Mouse (Mus musculus): Measurements from ENCODE around the gene Tmem117.

Gene Tmem117

DNA sequence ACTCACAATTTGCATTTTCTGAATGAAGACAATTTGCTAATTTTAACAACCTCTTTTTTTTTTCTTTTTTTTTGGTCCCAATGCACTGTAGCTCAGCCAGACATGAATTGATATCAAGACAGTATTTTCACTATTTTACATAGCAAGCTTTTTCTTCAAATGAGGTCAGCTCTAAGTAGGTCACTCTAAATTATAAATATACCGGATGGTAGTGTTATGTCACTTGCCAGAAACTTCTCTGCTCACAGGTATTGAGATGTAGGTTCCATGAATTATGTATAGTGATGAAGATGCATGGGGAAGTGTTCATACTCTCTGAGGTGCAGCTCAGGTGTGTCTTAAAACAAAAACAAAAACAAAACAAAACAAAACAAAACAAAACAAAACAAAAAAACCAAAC, 264.2 kb downstream of the Tmem117 start:
- no peak for DNase-seq (ENCODE audit: low spot score in 2 of 2)

DNA sequence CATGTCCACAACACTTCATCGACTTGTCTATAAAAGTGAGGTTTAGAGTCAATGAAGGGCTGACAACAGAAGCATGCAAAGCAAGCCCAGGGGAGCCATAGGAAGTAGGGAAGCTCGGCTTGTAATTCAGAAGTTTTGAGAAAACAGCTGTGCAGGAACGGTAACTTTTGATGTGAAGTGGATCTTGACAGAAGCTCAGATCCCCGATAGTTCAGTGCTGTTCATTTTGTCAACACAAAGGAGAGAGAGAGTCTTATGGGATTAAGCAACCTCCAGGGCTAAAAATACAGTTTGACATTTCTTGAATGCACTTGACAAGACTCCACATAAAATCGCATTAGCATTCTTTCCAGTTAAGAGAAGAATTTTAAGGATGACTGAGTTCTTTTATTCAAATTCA, 265.1 kb downstream of the Tmem117 start:
- DNase-seq (ENCODE audit: low spot score in 2 of 2) = no peak

DNA sequence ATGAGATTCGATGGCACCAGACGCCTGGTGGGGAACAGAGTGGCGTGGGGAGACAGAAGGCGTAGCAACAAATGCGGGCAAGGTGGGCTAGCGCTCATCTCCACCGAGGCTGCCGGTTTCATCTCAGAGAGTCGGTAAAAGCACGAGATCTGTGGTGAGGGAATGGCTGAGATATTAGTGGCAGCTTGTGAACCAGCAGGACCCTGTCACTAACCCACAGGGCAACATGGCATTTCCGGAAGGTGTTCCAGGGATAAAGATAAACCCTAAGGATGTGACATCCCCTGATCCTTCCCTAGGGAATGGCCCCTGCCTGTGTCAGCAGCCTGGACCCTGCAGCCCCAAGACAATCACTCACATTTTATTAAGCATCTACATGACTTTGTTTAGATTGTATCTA, 266.6 kb downstream of the Tmem117 start:
- no peak for DNase-seq (ENCODE audit: low spot score in 2 of 2)

DNA sequence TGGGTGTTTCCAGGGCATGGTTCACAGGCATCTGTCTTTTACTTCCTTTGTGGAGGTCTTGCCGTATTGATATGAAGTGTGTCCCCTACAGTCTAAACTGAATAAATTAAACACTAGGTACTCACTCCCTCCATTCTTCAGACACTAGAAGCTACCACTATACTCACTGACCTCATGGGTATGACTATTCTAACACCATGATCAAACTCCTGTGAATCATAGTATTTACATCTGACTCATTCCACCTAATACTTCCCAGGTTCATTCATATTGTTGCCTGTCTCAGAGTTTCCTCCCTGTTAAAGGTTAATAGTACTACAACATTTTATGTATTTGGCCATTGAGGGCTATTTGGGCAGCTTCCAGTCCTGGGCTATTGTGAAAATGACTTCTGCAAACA, 274.2 kb downstream of the Tmem117 start:
- no peak for DNase-seq (ENCODE audit: low spot score in 2 of 2)

DNA sequence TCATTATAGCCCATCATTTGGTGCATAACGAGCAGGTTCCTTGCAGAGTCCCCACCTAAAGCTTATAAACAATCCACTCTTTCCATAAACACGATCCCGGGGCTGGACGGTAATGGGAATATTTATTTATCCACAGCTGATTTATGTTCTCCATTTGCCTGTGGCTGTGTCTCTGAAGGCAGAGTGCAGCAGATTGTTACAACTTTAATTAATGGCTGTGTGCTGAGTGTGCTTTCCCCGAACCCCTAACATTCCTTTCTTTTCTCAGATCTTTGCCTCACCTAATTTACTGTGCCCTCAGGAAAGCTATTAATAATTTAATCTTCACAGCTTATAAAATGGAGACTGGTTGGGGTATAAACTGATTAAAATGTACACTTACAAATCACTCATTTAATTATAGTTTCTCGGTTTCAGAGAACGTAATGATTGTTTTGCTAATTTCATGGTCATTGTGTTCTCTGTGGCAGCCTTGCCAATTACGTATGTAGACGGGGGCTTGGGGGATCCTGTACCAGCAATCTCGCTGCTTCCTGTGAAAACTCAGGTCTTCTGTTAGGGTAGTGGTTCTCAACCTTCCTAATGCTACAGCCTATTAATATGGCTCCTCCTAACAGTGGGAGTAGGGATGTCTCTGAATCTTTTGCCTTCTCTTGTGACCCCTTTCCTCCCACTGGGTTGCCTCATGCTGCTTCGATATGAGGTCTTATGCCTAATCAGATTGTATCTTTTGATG, 275.8 kb downstream of the Tmem117 start:
- no peak for DNase-seq (ENCODE audit: low spot score in 2 of 2)

DNA sequence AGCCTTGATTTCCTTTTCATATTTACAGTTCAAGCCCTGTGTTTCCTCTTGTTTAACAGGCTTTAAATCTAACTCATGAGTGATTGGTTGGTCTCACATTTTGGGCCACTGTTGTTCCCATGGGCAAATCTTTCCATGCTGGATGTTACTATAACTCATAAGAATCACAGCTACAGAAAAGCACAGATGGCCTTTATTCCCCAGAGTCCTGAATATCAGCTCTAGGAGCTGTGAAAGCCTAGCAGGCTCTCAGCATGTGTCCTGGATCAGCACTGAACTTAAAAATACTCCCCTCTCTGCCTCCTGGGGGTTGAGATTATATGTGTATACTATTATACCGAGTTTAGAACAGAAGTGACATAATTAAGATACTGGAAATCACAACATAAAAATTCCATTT, 292.6 kb downstream of the Tmem117 start:
- DNase-seq (ENCODE audit: low spot score in 2 of 2) = no peak

DNA sequence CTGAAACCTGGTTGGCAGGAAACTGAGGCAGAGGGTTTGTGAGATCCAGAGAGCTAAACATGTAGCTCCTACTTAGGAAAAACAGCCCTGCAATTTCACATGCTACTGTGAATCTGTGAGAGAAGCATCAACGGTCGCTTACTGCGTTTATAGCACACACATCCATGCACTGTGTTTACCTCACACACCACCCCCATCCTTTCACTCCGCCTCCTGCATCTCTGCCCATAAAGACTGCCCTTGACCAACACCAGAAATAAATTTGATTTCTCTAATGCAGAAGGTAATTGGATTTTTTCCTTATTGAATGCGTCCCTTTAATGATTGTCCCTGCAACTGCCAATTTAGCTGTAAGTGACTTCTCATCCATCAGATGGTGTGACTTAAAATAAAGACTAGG, 299.0 kb downstream of the Tmem117 start:
- DNase-seq (ENCODE audit: low spot score in 2 of 2) = no peak

DNA sequence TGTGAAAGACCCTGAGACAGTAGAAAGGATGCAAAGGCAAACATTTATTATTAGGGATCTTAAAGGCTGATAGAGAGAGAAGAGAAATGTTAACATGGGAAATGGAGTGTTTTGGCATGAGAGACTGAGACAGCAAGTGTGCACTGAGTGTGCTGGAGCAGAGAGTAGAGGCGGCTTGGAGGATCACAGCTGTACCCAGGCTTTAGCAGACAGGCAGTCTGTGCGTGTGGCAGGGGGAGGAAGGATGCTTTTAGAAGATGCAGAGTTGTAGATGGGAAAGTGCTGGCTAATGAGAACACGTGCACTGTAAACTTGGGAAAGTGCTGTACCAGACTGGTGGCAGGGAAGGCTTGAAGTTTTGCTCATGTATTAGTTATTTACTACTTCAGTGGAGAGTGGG, 301.7 kb downstream of the Tmem117 start:
- DNase-seq (ENCODE audit: low spot score in 2 of 2) = no peak

DNA sequence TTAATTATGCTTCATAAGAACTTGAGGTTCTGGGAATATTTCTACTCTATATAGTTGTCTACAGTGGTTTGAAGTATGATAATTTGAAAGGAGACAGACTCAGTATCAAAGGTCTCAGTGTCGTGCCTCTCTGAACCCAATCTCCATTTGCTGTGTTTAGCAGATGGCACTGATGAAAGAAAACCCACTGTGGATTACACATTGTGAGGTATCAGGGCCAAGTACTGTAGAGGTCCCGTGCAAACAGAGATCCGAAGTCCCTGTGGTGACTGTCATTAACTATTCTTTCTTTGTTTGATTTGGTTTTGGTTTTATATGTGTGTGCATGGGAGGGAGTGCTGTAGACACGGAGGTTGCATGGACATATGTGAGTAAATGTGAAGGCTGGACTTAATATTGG, 304.0 kb downstream of the Tmem117 start:
- no peak for DNase-seq (ENCODE audit: low spot score in 2 of 2)

DNA sequence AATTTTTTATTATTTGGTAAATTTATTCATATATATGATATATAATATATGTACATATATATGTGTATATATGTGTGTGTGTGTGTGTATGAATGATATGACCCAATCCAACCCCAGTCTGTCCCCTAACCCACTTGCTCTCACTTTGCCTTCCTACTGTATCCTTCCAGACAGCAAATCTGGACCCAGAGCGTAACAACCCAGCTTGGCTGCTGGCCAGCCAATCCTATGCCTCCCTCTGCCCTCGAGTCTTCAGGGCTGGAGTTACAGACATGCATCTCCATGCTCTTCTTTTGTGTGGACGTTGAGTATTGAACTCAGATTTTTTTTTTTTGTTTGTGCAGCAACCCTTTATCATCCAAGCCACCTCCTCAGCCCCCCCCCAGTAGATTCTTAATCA, 304.4 kb downstream of the Tmem117 start:
- no peak for DNase-seq (ENCODE audit: low spot score in 2 of 2)

DNA sequence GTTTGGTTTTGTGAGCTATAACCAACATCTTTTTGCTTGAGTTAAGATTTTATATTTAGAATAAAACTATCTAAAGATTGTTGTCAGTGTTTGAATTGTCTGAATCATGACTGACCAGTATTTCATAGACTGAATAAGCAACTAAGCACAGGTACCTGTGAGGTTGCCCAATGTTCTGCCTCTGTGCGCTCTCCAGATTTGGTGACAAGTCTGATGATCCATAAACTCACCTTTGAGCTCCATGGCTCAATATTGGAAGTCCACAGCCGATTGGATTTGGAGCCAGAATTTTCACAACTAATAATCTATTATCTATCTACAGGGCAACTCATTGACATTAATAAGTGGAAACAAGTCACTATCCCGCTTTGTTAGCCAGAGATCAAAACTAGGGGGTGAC, 312.9 kb downstream of the Tmem117 start:
- DNase-seq (ENCODE audit: low spot score in 2 of 2) = no peak

DNA sequence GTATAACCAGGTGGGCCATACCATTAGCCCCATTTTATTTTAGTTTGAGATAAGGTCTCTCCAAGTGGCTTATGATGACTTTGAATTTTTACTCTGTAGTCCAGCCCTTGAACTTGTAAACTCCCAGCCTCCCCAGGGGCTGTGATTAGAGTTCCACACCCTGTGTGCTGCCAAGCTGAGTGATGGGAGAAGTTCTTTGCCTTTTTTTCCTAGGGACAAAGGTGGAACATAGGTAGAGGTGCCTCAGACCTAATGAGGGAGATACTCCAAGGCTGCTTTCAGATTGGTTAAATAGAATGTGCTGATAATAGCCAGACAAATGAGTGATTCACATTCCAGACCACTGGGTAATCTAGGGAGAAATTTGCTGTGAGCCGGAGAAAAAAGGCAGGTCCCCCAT, 313.4 kb downstream of the Tmem117 start:
- no peak for DNase-seq (ENCODE audit: low spot score in 2 of 2)

DNA sequence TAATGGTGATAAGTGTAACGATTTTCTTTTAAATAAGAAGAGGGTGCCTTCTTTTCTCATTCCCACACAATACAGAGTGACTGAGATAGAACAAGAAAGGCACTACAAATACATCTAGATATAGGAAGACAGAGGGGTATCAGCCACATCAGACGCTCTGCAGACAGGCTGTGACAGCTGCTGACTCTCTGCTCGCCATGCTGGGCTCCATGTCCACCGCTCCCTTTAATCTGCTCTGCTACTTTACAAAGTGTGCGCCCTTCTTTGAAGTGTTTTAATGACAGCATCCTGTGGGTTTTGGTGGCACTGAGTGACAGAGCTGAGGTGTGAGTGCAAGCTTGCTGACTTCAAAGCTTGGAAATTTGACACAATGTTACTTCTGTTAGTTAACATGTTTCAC, 314.9 kb downstream of the Tmem117 start:
- no peak for DNase-seq (ENCODE audit: low spot score in 2 of 2)

DNA sequence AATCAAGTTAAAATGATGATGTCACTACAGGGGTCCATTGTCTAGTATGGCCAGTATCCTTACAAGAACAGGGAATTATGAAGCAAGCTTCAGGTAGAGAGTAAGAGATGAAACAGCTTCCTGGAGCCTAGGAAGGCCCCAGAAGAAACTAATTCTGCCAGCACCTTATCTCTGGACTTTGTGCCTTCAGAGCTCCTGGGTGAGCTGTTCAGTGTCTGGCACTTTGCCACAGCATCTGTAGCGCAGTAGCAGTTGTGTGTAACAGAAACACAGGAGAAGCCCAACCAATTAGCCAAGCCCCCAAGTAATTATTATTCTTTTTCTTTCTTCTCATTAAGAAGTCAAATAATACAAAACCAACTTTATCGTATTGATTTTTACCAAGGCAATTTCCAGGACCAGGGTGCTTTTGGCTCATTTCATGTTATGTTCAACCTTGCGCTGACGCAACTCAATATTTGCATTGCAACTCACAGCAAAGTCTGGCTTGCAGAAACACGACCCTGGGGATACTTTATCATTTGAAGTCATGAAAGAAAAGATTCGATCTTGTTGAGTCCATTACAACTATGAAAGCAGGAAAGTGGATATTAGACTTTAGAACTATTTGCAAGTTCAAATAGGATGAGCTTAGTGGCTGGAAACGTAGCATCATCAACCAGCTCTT, 322.5 kb downstream of the Tmem117 start:
- DNase-seq (ENCODE audit: low spot score in 2 of 2) = no peak

DNA sequence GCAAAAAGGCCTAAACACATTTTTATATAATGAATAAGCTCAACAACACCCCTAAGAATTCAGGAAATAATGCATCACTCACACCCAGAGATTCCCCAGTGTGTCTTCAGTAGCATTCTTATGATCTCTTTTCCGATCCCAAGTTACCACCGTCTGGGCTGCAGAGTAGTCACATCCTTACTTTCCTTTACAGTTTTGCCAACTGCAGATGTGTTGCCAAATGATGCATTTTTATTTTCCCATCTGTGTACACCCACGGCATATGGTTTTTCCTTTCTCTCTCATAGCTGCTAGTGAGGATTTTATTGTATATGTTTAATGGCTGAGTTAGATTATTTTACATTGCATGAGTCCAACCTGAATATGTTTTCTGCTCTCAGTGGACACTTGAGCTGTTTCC, 327.7 kb downstream of the Tmem117 start:
- no peak for DNase-seq (ENCODE audit: low spot score in 2 of 2)

DNA sequence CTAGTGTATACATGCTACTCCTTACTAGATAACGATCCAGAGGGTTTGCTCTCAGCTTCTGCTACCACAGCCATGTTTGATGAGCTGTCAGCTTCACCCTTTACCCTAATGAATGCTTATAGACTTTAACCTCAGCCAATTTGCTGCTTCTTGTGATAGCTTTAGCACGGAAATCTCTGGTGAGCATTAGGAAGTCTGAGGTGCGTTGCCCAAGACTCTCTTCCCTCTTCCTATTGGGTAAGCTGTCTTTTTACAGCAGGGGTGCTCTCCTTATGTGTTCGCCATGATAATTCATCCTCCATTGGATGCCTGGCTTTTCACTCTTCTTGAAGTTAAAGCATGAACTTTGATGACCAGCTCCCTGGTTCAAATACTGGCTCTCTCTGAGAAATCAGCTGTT, 328.2 kb downstream of the Tmem117 start:
- DNase-seq (ENCODE audit: low spot score in 2 of 2) = no peak

DNA sequence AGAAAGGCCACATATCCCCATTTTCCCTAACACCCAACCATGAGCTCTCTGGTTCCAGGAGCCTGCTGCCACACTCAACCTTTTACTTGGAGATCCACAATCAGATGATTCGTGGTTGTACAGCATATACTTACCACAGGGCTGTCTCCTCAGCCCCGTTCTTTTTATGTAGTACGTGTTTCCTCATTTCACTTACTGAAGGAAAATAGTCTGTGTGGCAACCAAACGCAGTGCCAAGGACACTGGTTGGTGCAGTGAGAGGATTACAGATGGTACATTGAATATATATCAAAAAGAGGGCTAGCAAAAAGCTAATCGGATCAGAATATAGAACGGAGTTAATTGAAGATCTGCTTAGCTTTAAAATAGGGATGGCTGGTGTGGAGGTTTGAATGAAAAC, 338.0 kb downstream of the Tmem117 start:
- no peak for DNase-seq (ENCODE audit: low spot score in 2 of 2)

DNA sequence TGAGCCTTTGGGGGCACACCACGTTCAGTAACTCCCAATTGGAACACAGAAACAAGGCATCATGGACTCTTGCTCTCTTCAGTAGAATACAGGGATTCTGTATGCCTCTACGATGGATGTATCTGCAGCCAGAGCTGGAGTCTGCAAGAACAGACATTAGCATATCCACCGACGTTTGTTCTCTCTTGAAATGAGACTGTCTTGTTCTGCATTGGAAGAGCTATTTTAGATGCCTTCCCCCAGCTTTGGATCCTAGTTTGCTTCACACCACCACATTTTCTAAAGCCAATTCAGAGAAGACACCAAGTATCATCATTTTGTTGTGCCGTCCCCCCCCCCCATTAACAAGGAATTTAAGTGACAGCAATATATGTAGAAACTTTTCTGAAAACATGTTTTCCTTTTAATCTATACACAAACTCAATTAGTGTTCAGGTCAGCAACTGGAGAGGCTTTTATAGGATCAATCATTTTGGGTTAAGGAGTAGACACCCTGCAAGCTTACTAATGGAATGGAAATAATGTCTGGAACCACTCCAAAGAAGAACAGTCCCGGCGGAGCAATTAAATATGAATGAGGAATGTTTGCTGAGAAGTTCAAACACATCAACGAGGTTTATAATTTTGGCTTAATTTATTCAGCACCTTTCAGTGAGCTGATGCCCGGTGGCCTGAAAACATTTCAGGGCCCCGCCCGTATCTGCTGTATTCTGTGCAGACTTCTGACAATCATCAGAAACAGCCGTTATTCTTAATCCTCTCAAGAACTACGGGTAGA, 339.6 kb downstream of the Tmem117 start:
- DNase-seq (ENCODE audit: low spot score in 2 of 2) = no peak

DNA sequence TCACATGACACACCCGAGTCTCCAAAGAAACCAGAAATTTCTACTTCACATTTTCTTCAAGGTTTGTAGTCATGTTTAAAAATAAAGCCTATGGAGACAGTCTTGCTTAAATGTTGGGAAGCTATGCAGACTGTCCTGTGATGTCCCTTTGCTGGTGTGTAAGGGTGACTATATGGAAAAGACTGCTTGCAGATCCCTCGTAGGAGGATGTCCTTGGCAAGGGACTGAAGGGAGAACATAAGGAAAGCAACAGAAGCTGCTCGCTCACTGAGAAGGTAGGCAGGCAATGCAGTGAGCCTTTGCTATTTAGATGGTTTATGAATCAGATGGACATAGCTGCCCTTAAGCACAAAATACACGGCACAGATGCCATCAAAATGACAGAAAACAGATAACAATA, 352.8 kb downstream of the Tmem117 start:
- no peak for DNase-seq (ENCODE audit: low spot score in 2 of 2)

DNA sequence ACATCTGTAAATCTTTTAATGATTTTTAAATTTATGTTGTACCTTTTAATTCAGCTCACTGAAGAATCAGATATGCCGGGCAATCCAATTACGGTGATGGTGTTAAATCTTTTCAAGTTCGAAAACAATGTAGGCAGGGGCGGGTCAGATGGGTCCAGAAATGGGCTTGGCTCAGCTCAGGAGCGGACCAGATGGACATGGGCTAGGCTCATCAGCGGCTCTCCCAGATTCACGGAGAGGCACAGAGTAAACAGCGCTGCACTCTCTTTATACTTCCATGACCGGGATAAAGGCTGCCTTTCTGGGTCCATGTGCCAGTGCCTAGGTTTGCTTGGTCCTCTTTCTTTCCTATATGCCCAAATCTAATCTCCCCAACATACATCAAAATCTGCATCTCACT, 366.3 kb downstream of the Tmem117 start:
- no peak for DNase-seq (ENCODE audit: low spot score in 2 of 2)

DNA sequence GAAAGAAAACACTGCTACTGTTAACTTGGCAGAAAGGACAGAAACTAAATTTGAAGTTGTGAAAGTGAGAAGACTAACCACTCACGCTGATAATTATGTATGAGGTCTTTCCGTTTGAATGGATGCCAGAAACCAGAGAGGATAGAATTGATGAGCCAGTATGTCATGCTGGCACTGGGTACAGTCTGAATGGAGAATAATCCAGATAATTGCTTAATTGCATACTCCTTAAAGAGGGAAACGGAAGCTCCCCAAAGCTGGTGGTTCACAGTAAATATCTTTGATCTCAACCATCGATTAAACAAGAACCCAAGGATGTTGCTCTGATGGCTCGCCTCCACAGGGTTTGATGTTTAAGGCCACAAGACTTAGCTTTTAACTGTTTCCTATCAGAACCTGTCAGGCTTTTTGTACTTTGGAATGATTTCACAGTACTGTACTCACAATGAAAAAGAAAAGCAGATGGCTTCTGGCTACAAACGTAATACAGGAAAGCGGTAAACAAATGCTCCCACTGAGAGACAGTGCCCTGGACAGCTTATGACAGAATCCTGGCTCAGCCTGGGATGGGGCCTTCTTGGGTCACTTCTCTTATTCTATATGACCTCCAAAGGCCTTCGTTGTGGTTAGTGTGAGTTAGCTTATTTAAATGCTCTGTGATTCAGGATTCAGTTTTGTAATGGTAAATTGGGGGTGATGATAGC, 376.2 kb downstream of the Tmem117 start:
- no peak for DNase-seq (ENCODE audit: low spot score in 2 of 2)

DNA sequence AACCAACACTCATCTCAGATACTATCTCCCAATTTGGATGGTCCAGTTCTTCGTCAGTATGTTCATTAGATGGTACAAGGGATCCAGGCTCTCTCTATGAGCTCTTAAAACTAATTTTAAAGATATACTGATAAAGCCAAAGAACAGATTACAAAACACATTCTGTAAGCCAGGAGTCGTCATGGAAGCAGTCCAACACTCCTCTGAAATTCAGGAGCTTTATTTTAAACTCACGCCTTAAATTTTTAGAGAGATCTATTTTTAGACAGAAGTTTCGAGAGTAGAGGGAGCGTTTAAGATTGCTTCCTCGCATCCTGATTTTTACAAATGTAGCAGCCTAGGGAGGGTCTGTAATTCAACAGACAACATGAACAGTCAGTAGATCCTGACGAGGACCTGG, 393.2 kb downstream of the Tmem117 start:
- no peak for DNase-seq (ENCODE audit: low spot score in 2 of 2)
